Mouse (Mus musculus) MEL (cell line): Measurements from ENCODE around the gene Gm20696.

Source experiments
- CHD1 ChIP-seq: IDR thresholded peaks from 2 replicates; pipeline ENCODE4 v1.6.1; 2012; ENCODE audit warnings: low read depth, mild to moderate bottlenecking, inconsistent platforms, low read length, improper control_type of control experiment
- KAT2A ChIP-seq: conservative IDR thresholded peaks from 2 replicates; pipeline ENCODE4 v1.6.1; 2012; ENCODE audit warnings: low read depth, low read length, improper control_type of control experiment, inconsistent platforms
- MAX ChIP-seq: IDR thresholded peaks from 2 replicates; pipeline ENCODE4 v1.6.1; 2011; ENCODE audit warnings: low read length, improper control_type of control experiment
- POLR2A ChIP-seq, 2 experiments: IDR thresholded peaks; 2 replicates each; pipeline ENCODE4 v1.6.1; 2011 to 2012; ENCODE audit warnings: low read length in 2 of 2, mild to moderate bottlenecking in 2 of 2, control low read depth in 1 of 2, improper control_type of control experiment in 1 of 2, low read depth in 1 of 2, moderate library complexity in 1 of 2; ENCODE audit not compliant: control insufficient read depth in 1 of 2, insufficient read depth in 1 of 2, poor library complexity in 1 of 2
- POLR2AphosphoS5 ChIP-seq: IDR thresholded peaks from 2 replicates; pipeline ENCODE4 v1.6.1; 2012; ENCODE audit warnings: low read depth, borderline replicate concordance, mild to moderate bottlenecking, inconsistent platforms, low read length, moderate library complexity, mixed read lengths
- TAL1 ChIP-seq: IDR thresholded peaks from 2 replicates; pipeline ENCODE4 v1.6.1; 2012; ENCODE audit warnings: mild to moderate bottlenecking, inconsistent platforms, low read length, moderate library complexity, mixed read lengths
- ZMIZ1 ChIP-seq: IDR thresholded peaks from 2 replicates; pipeline ENCODE4 v1.6.1; 2012; ENCODE audit warnings: low read depth, mild to moderate bottlenecking, inconsistent platforms, low read length, improper control_type of control experiment, moderate library complexity

- TF ChIP-seq ZMIZ1 (no peak), CHD1 (no peak), TAL1 (no peak), POLR2A (IDR thresholded peaks at IDR 0.05; ENCODE audit: control insufficient read depth in 1 of 2, insufficient read depth in 1 of 2, low read depth in 1 of 2, low read length in 2 of 2, poor library complexity in 1 of 2) (no peak), KAT2A (no peak), MAX (no peak), POLR2AphosphoS5 (no peak)
Measured at GRCm38 (mm10) chr6:99412598-99412997, 254.0 kb downstream of the Gm20696 start.
